Mouse (Mus musculus): ENCODE results near the gene Tbc1d10b.

Gene Tbc1d10b

GRCm38 (mm10) chr7:127208295-127208552 is at the start of gene Tbc1d10b:
Gene Tbc1d10b (minus strand): TSS chr7:127208468.
- no peak for DNase-seq (ENCODE audit: low read depth)

- no peak for DNase-seq (ENCODE audit: low read depth)
These were observed 48.2 kb upstream of the Tbc1d10b start for GRCm38 (mm10) chr7:127256518-127256917.

- DNase-seq (ENCODE audit: low read depth): no peak
These were observed 47.7 kb upstream of the Tbc1d10b start for GRCm38 (mm10) chr7:127255965-127256364.

- no peak for DNase-seq (ENCODE audit: low read depth)
These were observed 46.7 kb upstream of the Tbc1d10b start for GRCm38 (mm10) chr7:127255008-127255407.

- DNase-seq (ENCODE audit: low read depth): peak; percentile 99
These were observed 45.8 kb upstream of the Tbc1d10b start for GRCm38 (mm10) chr7:127253821-127254769.

GRCm38 (mm10) chr7:127253341-127253740 is 45.1 kb upstream of the Tbc1d10b start:
- DNase-seq (ENCODE audit: low read depth): peak; percentile 44

GRCm38 (mm10) chr7:127252414-127252813 is 44.1 kb upstream of the Tbc1d10b start:
- DNase-seq (ENCODE audit: low read depth): peak; percentile 75

- peak; percentile 39 for DNase-seq (ENCODE audit: low read depth)
These were observed 42.2 kb upstream of the Tbc1d10b start for GRCm38 (mm10) chr7:127250511-127250910.

- no peak for DNase-seq (ENCODE audit: low read depth)
These were observed 36.6 kb upstream of the Tbc1d10b start for GRCm38 (mm10) chr7:127244658-127245510.

- peak; percentile 91 for DNase-seq (ENCODE audit: low read depth)
These were observed 35.8 kb upstream of the Tbc1d10b start, which contains the start of gene Zfp771 for GRCm38 (mm10) chr7:127243870-127244657. Gene Zfp771 (plus strand): TSS chr7:127244274.

GRCm38 (mm10) chr7:127243361-127243867 is 35.1 kb upstream of the Tbc1d10b start:
- DNase-seq (ENCODE audit: low read depth): no peak

GRCm38 (mm10) chr7:127234777-127235176 is 26.5 kb upstream of the Tbc1d10b start:
- no peak for DNase-seq (ENCODE audit: low read depth)

- peak; percentile 31 for DNase-seq (ENCODE audit: low read depth)
These were observed 25.5 kb upstream of the Tbc1d10b start for GRCm38 (mm10) chr7:127233765-127234164.

GRCm38 (mm10) chr7:127233368-127233749 is 25.1 kb upstream of the Tbc1d10b start:
- DNase-seq (ENCODE audit: low read depth): no peak

- peak; percentile 83 for DNase-seq (ENCODE audit: low read depth)
These were observed 24.5 kb upstream of the Tbc1d10b start, which contains the start of the genes Zfp553 and Sept1 for GRCm38 (mm10) chr7:127232622-127233367. Gene Zfp553 (plus strand): TSS chr7:127233061. Gene Sept1 (minus strand): TSS chr7:127233130.

- no peak for DNase-seq (ENCODE audit: low read depth)
These were observed 23.8 kb upstream of the Tbc1d10b start for GRCm38 (mm10) chr7:127231826-127232621.

GRCm38 (mm10) chr7:127231376-127231775 is 23.1 kb upstream of the Tbc1d10b start:
- no peak for DNase-seq (ENCODE audit: low read depth)

- peak; percentile 95 for DNase-seq (ENCODE audit: low read depth)
These were observed 20.5 kb upstream of the Tbc1d10b start for GRCm38 (mm10) chr7:127228615-127229303.

Measured in naive thymus-derived CD4-positive, alpha-beta T cell, adult 2 months (primary cell).